ENCODE assay signal across 12 mouse cellular contexts in genomic region chr11:69950807-69951459, GRCm38 (mm10). TPM values are rescaled to one million over a fixed set of nuclear protein-coding genes. Genes with fewer than 3 reads are reported as not detected.
A peak's percentile ranks its signal among the peaks of the same experiment; 100 is the strongest.
DNase-seq lines count a peak whose midpoint lies in the region; ATAC-seq and TF ChIP-seq lines count a peak whose summit lies in the region.
"Had no signal": no experiment of that assay in that cellular context is flagged by ENCODE, and none has a peak within 500 bp of the region (broad histone marks: within the 10 kb centered on the region; RNA-seq: fewer than 3 reads in every experiment).

No protein-coding gene starts in this region.

- no peak overlapping the region for H3K4me2 ChIP-seq in midbrain, embryonic 15.5 days
- H3K4me2 ChIP-seq: liver, embryonic 13.5 days had no signal

- whole genome bisulfite sequencing in kidney, adult 2 months: 51% methylated on average over 4 of the region's 4 CpGs
- WGBS in midbrain, embryonic 15.5 days: 41% methylated on average over 4 of the region's 4 CpGs

- H3K27ac ChIP-seq in kidney, adult 2 months (ENCODE audit: insufficient read depth, low read depth, low read length): no peak overlapping the region
- no peak overlapping the region for H3K27ac ChIP-seq in midbrain, embryonic 15.5 days
- H3K27ac ChIP-seq: liver, embryonic 13.5 days had no signal

- TF ChIP-seq POLR2A in kidney, adult 2 months (IDR thresholded peaks at IDR 0.05; ENCODE audit: low read depth, low read length): no peak

- no peak for DNase-seq in kidney, adult 2 months
- no peak for DNase-seq in kidney, adult 18-20 months
- DNase-seq in thymus, postnatal 4 days: peak; percentile 63
- DNase-seq in thymus, postnatal 0 days (ENCODE audit: low spot score): no peak
- peak; percentile 48 for DNase-seq in brain, adult 2 months (ENCODE audit: low read depth, low spot score)
- no peak for DNase-seq in layer of hippocampus, adult 8-10 months (ENCODE audit: low spot score in 2 of 2)
- DNase-seq: adrenal gland, adult 2 months; layer of hippocampus, adult 9-11 months; liver, embryonic 13.5 days had no signal

- ATAC-seq in midbrain, embryonic 15.5 days (replicated peaks): no peak

- H3K27me3 ChIP-seq in kidney, adult 2 months (replicated peaks; ENCODE audit: control insufficient read depth, insufficient read depth, low read length): no peaks in the 10 kb centered on the region
- 0 out of 2 replicates have a peak, but pooled peaks cover 7% of the 10 kb centered on the region for H3K27me3 ChIP-seq in midbrain, embryonic 15.5 days (replicated peaks)

- TF ChIP-seq CTCF in kidney, adult 2 months (conservative IDR thresholded peaks at IDR 0.05; ENCODE audit: insufficient read depth, insufficient read length, low read depth, low read length): peak; percentile 37; the same call in 1 of the 2 replicates

- no peak overlapping the region for H3K4me3 ChIP-seq in kidney, adult 2 months (ENCODE audit: insufficient read depth, low read depth, low read length)
- no peak overlapping the region for H3K4me3 ChIP-seq in midbrain, embryonic 15.5 days
- H3K4me3 ChIP-seq: liver, embryonic 13.5 days had no signal

- 0 out of 2 replicates have a peak, but pooled peaks cover 4% of the 10 kb centered on the region for H3K4me1 ChIP-seq in kidney, adult 2 months (ENCODE audit: control insufficient read depth, insufficient read depth, low read length)
- H3K4me1 ChIP-seq in midbrain, embryonic 15.5 days: peaks cover 16% of the 10 kb centered on the region

- H3K9me3 ChIP-seq in midbrain, embryonic 15.5 days: no peaks in the 10 kb centered on the region
- H3K9me3 ChIP-seq: liver, embryonic 13.5 days had no signal

- no peak overlapping the region for H3K9ac ChIP-seq in midbrain, embryonic 15.5 days
- H3K9ac ChIP-seq: liver, embryonic 13.5 days had no signal

- no peaks in the 10 kb centered on the region for H3K36me3 ChIP-seq in kidney, adult 2 months (ENCODE audit: control insufficient read depth, insufficient read depth, low read length)
- no peaks in the 10 kb centered on the region for H3K36me3 ChIP-seq in midbrain, embryonic 15.5 days (replicated peaks)
- H3K36me3 ChIP-seq: liver, embryonic 13.5 days had no signal

RNA-seq across cellular contexts. Expression of gene Slc2a4, which starts 2.9 kb away (rescaled TPM):
- polyA plus RNA-seq in kidney, adult 2 months (2012; rRNA removed): 74.2 and 78.6 TPM in 2 replicates
- 11.7 and 11.9 TPM in 2 replicates for polyA plus RNA-seq in thymus, postnatal 0 days (2015; fragmentation: Nextera tagmentation; extraction: Ambion mirVana)
- 1 to 10 TPM; 3.0 to 4.6 (median 3.8) TPM for total RNA-seq in layer of hippocampus, adult 8-10 months (2022)
- polyA plus RNA-seq in midbrain, embryonic 15.5 days (2015; fragmentation: Nextera tagmentation; extraction: Ambion mirVana): 3.3 TPM in 2 replicates
- total RNA-seq: monocyte, adult 5-6 weeks had no signal

RNA-seq across cellular contexts. Expression of gene Cldn7, which starts 13.6 kb away (rescaled TPM):
- 39.2 and 40.0 TPM in 2 replicates for polyA plus RNA-seq in kidney, adult 2 months (2012; rRNA removed)
- 14.4 and 14.8 TPM in 2 replicates for polyA plus RNA-seq in thymus, postnatal 0 days (2015; fragmentation: Nextera tagmentation; extraction: Ambion mirVana)
- total RNA-seq in layer of hippocampus, adult 8-10 months (2022): not detected
- polyA plus RNA-seq in midbrain, embryonic 15.5 days (2015; fragmentation: Nextera tagmentation; extraction: Ambion mirVana): 0.58 and 0.59 TPM in 2 replicates
- total RNA-seq: monocyte, adult 5-6 weeks had no signal
- polyA plus RNA-seq: cortical plate, adult 2 months had no signal

RNA-seq across cellular contexts. Expression of gene Ybx2, which starts 15.3 kb away (rescaled TPM):
- polyA plus RNA-seq in kidney, adult 2 months (2012; rRNA removed): 60.5 and 71.7 TPM in 2 replicates
- polyA plus RNA-seq in thymus, postnatal 0 days (2015; fragmentation: Nextera tagmentation; extraction: Ambion mirVana): 2.6 and 3.6 TPM in 2 replicates
- 10 to 100 TPM; 10.6 to 18.7 (median 13.9) TPM for total RNA-seq in layer of hippocampus, adult 8-10 months (2022)
- polyA plus RNA-seq in midbrain, embryonic 15.5 days (2015; fragmentation: Nextera tagmentation; extraction: Ambion mirVana): 5.6 and 6.4 TPM in 2 replicates
- total RNA-seq: monocyte, adult 5-6 weeks had no signal

RNA-seq across cellular contexts. Expression of gene Eif5a, which starts 29.2 kb away (rescaled TPM):
- 465 and 575 TPM in 2 replicates for polyA plus RNA-seq in kidney, adult 2 months (2012; rRNA removed)
- polyA plus RNA-seq in thymus, postnatal 0 days (2015; fragmentation: Nextera tagmentation; extraction: Ambion mirVana): 2,117 and 2,260 TPM in 2 replicates
- 100 to 1,000 TPM; 395 to 425 (median 420) TPM for total RNA-seq in layer of hippocampus, adult 8-10 months (2022)
- 1,022 and 1,040 TPM in 2 replicates for polyA plus RNA-seq in midbrain, embryonic 15.5 days (2015; fragmentation: Nextera tagmentation; extraction: Ambion mirVana)

RNA-seq across cellular contexts. Expression of gene Ctdnep1, which starts 30.0 kb away (rescaled TPM):
- polyA plus RNA-seq in kidney, adult 2 months (2012; rRNA removed): 84.4 and 104 TPM in 2 replicates
- polyA plus RNA-seq in thymus, postnatal 0 days (2015; fragmentation: Nextera tagmentation; extraction: Ambion mirVana): 24.1 and 25.6 TPM in 2 replicates
- 100 to 1,000 TPM; 108 to 123 (median 119) TPM for total RNA-seq in layer of hippocampus, adult 8-10 months (2022)
- 22.5 and 25.4 TPM in 2 replicates for polyA plus RNA-seq in midbrain, embryonic 15.5 days (2015; fragmentation: Nextera tagmentation; extraction: Ambion mirVana)

Comparison
In these comparisons a context has a peak if more than half of its experiments do, and no peak if none do; other contexts are left out.
1. DNase-seq: peak in thymus, postnatal 4 days (single experiment) and brain, adult 2 months (single experiment); none in kidney, adult 2 months (single experiment), kidney, adult 18-20 months (single experiment), thymus, postnatal 0 days (single experiment) and layer of hippocampus, adult 8-10 months (0 of 2).